Mouse (Mus musculus) kidney, embryonic 16.5 days (tissue): ENCODE results near the gene Arhgap10. TPM values are rescaled to one million over a fixed set of nuclear protein-coding genes. Genes with fewer than 3 reads are reported as not detected.

Experiments used
- ATAC-seq: fragments of 200-750 bp; cut with Nextera tagmentation; 2 replicates; pipeline ENCODE4 v1.8.0; 2017; ENCODE audit warnings: moderate TSS enrichment; ENCODE audit not compliant: low FRiP score, low TSS enrichment
- H3K27ac ChIP-seq: fragments of 300-500 bp; sonication (generic); 2 replicates; pipeline ENCODE4 v1.5.1; 2014; ENCODE audit warnings: low read length
- H3K27me3 ChIP-seq: fragments of 300-500 bp; sonication (generic); 2 replicates; pipeline ENCODE4 v1.6.1; 2014; ENCODE audit warnings: low read length, control low read depth, mixed read lengths; ENCODE audit not compliant: insufficient read depth
- H3K36me3 ChIP-seq: fragments of 300-500 bp; sonication (generic); 2 replicates; pipeline ENCODE4 v1.6.1; 2014; ENCODE audit warnings: low read length, control low read depth, mixed read lengths; ENCODE audit not compliant: insufficient read depth
- H3K4me1 ChIP-seq: fragments of 300-500 bp; sonication (generic); 2 replicates; pipeline ENCODE4 v1.6.1; 2014; ENCODE audit warnings: low read length, control low read depth, mixed read lengths; ENCODE audit not compliant: insufficient read depth
- H3K4me2 ChIP-seq: fragments of 300-500 bp; sonication (generic); replicated peaks from 2 replicates; pipeline ENCODE4 v1.6.1; 2014; ENCODE audit warnings: low read depth, low read length
- H3K4me3 ChIP-seq: fragments of 300-500 bp; sonication (generic); 2 replicates; pipeline ENCODE4 v1.5.1; 2014; ENCODE audit warnings: mild to moderate bottlenecking, low read length
- H3K9ac ChIP-seq: fragments of 300-500 bp; sonication (generic); replicated peaks from 2 replicates; pipeline ENCODE4 v1.6.1; 2014; ENCODE audit warnings: low read length
- H3K9me3 ChIP-seq: fragments of 300-500 bp; sonication (generic); 2 replicates; pipeline ENCODE4 v1.6.1; 2016; ENCODE audit warnings: low read length, control low read depth
- WGBS: fragments of 180-500 bp; shearing (Covaris S2); extraction: QIAGEN DNeasy Blood & Tissue Kit; methylation state at CpG from one replicate; pipeline ENCODE4 v1.1.7; 2014; 5-methylcytosine and 5-hydroxymethylcytosine counted together
- polyA plus RNA-seq: library from polyadenylated mRNA; unstranded; fragments of >200 nt; fragmentation: Nextera tagmentation; extraction: Ambion mirVana; gene quantifications from 2 replicates; pipeline ENCODE4 v1.2.1, GENCODE M21; 2015

The Arhgap10 gene
- polyA plus RNA-seq, 1 experiment from 2014 or later, result 36.0 TPM

- H3K9me3 ChIP-seq, result no peaks in the 10 kb centered on the region
- 84% methylated on average over 6 of the region's 6 CpGs for WGBS
- no peak overlapping the region for H3K4me2 ChIP-seq
- H3K4me3 ChIP-seq, result no peak overlapping the region
- no peaks in the 10 kb centered on the region for H3K27me3 ChIP-seq
- no peaks in the 10 kb centered on the region for H3K4me1 ChIP-seq
- ATAC-seq, result no peak
- peaks cover 27% of the 10 kb centered on the region; the same call in 1 of the 2 replicates for H3K36me3 ChIP-seq
- no peak overlapping the region for H3K27ac ChIP-seq
- no peak overlapping the region for H3K9ac ChIP-seq
Measured at GRCm38 (mm10) chr8:77404017-77404416, 113.7 kb downstream of the Arhgap10 start.

GRCm38 (mm10) chr8:77401934-77402333, 115.8 kb downstream of the Arhgap10 start:
- 88% methylated on average over 3 of the region's 3 CpGs for WGBS
- Histone ChIP-seq H3K4me3 (no peak overlapping the region), H3K9me3 (peaks cover 10% of the 10 kb centered on the region), H3K27ac (no peak overlapping the region), H3K4me1 (no peaks in the 10 kb centered on the region), H3K9ac (no peak overlapping the region), H3K4me2 (no peak overlapping the region), H3K36me3 (peaks cover 33% of the 10 kb centered on the region), H3K27me3 (no peaks in the 10 kb centered on the region)
- ATAC-seq, result no peak

DNA sequence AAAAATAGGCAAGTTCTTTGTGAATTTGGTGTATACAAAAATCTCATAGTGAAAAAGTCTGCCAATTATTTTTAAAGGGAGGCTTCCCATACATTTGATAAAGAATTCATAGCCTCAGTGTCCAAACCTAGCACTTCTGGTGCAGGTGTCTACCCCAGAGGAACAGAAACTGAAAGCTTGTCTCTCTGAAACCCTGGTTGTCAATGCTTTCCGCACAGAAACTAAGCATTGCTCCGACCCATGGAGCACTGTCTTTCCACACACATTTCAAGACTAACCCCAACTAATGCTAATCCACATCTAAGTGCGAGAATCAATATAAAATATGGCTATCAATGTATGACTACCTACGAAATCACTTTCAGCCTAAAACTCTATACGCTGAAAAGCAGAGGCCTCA, 116.6 kb downstream of the Arhgap10 start:
- no peak for ATAC-seq
- no peak overlapping the region for H3K4me3 ChIP-seq
- peaks cover 41% of the 10 kb centered on the region for H3K36me3 ChIP-seq
- H3K4me2 ChIP-seq, result no peak overlapping the region
- 96% methylated on average over 5 of the region's 5 CpGs for WGBS
- H3K9me3 ChIP-seq, result peaks cover 18% of the 10 kb centered on the region
- H3K27ac ChIP-seq, result no peak overlapping the region
- H3K9ac ChIP-seq, result no peak overlapping the region
- H3K4me1 ChIP-seq, result no peaks in the 10 kb centered on the region
- H3K27me3 ChIP-seq, result no peaks in the 10 kb centered on the region

DNA sequence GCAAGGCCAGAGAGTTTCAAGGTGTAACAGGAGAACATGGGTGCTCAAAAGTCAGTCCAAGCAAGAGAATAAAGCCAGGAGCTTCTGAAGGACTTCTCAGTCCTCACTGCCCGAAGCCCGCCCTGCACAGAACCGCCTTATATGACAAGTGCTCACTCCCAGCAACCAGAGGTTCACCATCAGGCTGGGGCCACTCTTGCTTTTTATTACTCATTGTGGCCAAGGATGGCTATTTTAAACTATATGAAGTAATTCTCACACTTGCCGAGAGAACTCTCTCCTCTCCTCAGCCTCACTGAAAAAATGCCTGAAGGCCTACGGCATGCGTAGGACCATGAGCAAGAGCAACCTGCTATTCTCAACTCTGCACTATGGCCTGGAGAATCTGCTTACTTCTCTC, 133.7 kb downstream of the Arhgap10 start:
- Histone ChIP-seq H3K27ac (no peak overlapping the region), H3K36me3 (peaks cover 32% of the 10 kb centered on the region)
- WGBS, result 92% methylated on average over 6 of the region's 6 CpGs

DNA sequence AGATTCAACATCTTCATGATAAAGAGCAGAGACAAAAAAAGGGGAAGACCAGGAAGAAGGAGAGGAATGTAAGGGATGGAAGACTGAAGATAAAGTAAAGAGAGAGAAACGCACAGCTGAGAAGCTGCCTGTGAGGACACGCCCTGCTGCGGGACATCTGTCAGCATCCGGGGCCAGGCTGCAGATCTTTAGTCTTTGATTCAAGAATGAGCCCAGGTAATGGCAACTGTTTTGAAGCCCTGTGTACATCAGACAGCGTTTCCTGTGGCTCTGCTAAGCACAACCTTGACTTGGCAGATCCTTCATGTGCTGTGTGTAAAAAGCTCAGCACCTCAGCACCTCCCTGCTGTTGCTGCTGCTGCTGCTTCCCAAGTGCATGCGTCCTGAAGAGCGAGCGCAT, 134.1 kb downstream of the Arhgap10 start:
- Histone ChIP-seq H3K4me3 (no peak overlapping the region), H3K4me2 (no peak overlapping the region), H3K27me3 (no peaks in the 10 kb centered on the region), H3K9ac (no peak overlapping the region), H3K9me3 (no peaks in the 10 kb centered on the region), H3K27ac (no peak overlapping the region), H3K4me1 (no peaks in the 10 kb centered on the region), H3K36me3 (peaks cover 36% of the 10 kb centered on the region)
- no peak for ATAC-seq
- WGBS, result 91% methylated on average over 8 of the region's 8 CpGs

More for the DNA sequence above, 133.7 kb downstream of the Arhgap10 start:
- Histone ChIP-seq H3K4me3 (no peak overlapping the region), H3K27me3 (no peaks in the 10 kb centered on the region), H3K4me1 (no peaks in the 10 kb centered on the region), H3K9me3 (no peaks in the 10 kb centered on the region), H3K4me2 (no peak overlapping the region), H3K9ac (no peak overlapping the region)
- ATAC-seq, result no peak

GRCm38 (mm10) chr8:77380844-77381243, 136.9 kb downstream of the Arhgap10 start:
- H3K36me3 ChIP-seq, result peaks cover 26% of the 10 kb centered on the region
- 69% methylated on average over 6 of the region's 6 CpGs for WGBS

DNA sequence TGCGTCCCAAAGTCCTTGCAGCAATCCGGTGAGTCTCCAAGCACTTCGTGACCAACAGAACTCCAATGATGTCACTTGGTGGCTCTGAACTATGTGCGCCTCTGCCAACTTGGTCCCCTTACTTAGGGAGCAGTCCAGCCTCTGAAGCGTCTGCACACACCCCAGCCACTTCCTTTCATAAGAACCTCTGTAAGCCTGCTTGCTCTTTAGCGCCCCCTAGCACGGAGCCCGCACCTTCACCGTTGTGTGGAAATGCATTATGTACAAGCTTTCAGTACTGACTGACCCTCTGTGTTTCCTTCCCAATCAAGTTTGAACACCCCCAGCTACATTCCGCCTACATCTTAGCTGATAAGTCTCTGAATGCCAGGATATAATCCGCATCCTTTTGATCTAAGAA, 138.5 kb downstream of the Arhgap10 start:
- 0 out of 2 replicates have a peak, but pooled peaks cover 4% of the 10 kb centered on the region for H3K4me1 ChIP-seq
- H3K36me3 ChIP-seq, result peaks cover 23% of the 10 kb centered on the region
- H3K27ac ChIP-seq, result no peak overlapping the region
- ATAC-seq, result 0 out of 2 replicates have a peak, but pooled peaks have one; percentile 42
- no peak overlapping the region for H3K9ac ChIP-seq
- H3K4me3 ChIP-seq, result no peak overlapping the region
- H3K4me2 ChIP-seq, result no peak overlapping the region
- no peaks in the 10 kb centered on the region for H3K9me3 ChIP-seq
- no peaks in the 10 kb centered on the region for H3K27me3 ChIP-seq
- 69% methylated on average over 11 of the region's 11 CpGs for WGBS

More at GRCm38 (mm10) chr8:77380844-77381243, 136.9 kb downstream of the Arhgap10 start:
- H3K4me2 ChIP-seq, result no peak overlapping the region
- H3K9me3 ChIP-seq, result no peaks in the 10 kb centered on the region
- 0 out of 2 replicates have a peak, but pooled peaks cover 4% of the 10 kb centered on the region for H3K4me1 ChIP-seq
- ATAC-seq, result no peak
- no peak overlapping the region for H3K4me3 ChIP-seq
- no peaks in the 10 kb centered on the region for H3K27me3 ChIP-seq
- H3K27ac ChIP-seq, result no peak overlapping the region
- H3K9ac ChIP-seq, result no peak overlapping the region

DNA sequence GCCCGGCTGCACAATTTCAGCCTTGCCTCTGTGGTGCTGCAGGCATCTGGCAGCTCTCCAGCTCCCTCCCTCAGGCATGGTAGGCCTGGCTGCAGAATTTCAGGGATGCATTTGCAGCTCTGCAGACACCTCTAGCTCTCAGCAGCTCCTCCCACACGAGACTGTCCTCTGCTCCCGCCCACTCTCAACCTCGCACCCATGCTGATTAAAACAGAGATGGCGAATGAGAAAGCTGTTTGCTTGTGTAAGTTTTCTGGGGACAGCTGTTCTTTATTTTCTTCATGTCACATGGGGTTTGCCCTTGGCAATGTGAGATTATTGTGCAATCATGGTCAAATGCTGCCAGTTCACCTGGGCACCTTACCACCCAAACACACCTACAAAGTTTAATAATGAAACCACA, 141.3 kb downstream of the Arhgap10 start:
- Histone ChIP-seq H3K4me3 (no peak overlapping the region), H3K36me3 (peaks cover 21% of the 10 kb centered on the region), H3K9me3 (no peaks in the 10 kb centered on the region), H3K4me2 (no peak overlapping the region), H3K9ac (no peak overlapping the region), H3K27ac (no peak overlapping the region), H3K4me1 (0 out of 2 replicates have a peak, but pooled peaks cover 4% of the 10 kb centered on the region), H3K27me3 (no peaks in the 10 kb centered on the region)
- ATAC-seq, result peak; percentile 65; the same call in 1 of the 2 replicates
- WGBS, result 35% methylated on average over 5 of the region's 5 CpGs

DNA sequence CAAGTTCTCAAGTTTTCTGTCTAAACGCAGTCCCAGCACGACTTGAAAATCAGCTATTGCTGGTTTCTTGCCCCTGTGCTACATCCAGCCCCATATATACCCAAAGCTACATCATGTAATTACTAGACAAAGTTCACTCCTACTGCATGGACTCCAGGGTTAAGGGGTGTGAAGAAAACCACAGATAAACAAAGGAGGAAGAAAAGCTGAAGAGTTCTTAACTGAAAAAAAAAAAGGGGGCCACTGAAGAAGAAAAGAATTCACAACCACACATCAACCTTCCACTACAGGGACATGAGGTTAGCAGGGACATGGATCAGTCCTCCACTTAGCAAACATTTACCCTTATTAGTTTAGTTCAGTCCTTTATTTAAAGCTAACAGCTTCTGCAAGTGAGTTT, 141.8 kb downstream of the Arhgap10 start:
- H3K27me3 ChIP-seq, result no peaks in the 10 kb centered on the region
- H3K4me1 ChIP-seq, result 0 out of 2 replicates have a peak, but pooled peaks cover 4% of the 10 kb centered on the region
- H3K4me3 ChIP-seq, result no peak overlapping the region
- no peak overlapping the region for H3K9ac ChIP-seq
- no peak overlapping the region for H3K4me2 ChIP-seq
- H3K9me3 ChIP-seq, result no peaks in the 10 kb centered on the region
- no peak for ATAC-seq
- no peak overlapping the region for H3K27ac ChIP-seq
- H3K36me3 ChIP-seq, result peaks cover 18% of the 10 kb centered on the region
- 90% methylated on average over 2 of the region's 2 CpGs for WGBS

DNA sequence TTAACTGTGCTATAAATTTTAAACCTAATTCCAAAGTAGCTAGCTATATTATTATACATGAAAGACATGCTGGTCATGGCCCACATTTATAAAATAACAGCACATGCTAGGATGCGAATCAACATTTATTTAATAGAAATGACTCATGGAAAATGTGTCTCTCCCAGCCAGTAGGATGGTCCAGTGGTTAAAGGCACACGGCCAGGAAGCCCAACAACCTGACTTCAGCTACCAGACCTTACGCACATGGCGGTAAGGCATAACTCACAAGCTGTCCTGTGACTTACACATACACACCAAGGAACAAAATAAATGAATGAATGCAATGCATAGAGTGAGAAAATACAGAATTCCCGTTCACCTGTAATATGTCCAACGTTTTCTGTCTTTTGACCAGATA, 146.7 kb downstream of the Arhgap10 start:
- Histone ChIP-seq H3K36me3 (0 out of 2 replicates have a peak, but pooled peaks cover 8% of the 10 kb centered on the region), H3K9me3 (no peaks in the 10 kb centered on the region), H3K9ac (no peak overlapping the region), H3K27me3 (no peaks in the 10 kb centered on the region), H3K4me2 (no peak overlapping the region), H3K4me1 (peaks cover 13% of the 10 kb centered on the region), H3K4me3 (no peak overlapping the region), H3K27ac (no peak overlapping the region)
- ATAC-seq, result no peak
- WGBS, result 88% methylated on average over 6 of the region's 6 CpGs
